Mouse (Mus musculus) layer of hippocampus, adult 9-11 months (tissue): ENCODE measurements around the gene Cacnb1.

Experiments
- DNase-seq: peaks from one replicate; pipeline ENCODE4 v3.0.0; 2022

Gene Cacnb1

DNA sequence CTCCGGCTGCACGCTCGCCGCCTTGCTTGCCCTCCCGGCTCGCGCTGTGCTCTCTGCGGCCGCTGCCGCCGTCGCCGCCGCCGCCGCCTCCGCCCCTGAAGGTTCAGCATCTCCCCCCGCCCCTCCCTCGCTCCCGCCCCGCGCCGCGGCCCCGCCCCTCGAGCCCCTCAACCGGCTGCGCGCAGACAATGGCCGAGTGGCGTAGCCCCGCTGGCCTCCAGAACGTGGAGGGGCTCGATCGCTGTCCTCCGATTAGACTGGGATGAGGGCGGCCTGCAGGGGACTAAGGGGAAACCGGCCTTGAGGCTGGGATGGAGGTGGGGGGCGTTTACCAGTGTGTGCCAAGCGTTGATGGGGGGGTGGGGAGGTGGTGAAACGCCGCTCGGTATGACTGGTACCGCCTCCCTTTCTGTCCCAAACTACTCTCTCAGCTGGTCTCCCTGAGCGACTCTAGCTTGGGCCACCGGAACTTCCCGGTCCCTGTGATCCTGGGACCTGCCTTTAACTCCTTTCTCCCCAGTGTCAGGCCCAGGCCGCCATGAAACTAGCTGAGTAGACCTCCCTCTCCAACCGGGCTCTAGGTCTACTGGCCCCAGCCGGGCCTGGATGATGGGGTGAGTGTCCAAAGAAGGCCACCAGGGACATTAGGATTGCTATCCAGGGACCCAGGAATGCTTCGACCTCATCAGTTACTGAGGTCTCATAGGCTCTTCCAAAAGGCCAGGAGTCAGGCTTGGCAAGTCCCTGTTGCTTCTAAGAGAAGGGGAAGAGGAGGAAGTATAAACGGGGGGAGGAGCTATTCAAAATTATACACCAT, at the start of gene Cacnb1:
Gene Cacnb1, minus strand, starts transcription at position 480 of the 817 bp plus-strand sequence.
- no peak for DNase-seq

DNA sequence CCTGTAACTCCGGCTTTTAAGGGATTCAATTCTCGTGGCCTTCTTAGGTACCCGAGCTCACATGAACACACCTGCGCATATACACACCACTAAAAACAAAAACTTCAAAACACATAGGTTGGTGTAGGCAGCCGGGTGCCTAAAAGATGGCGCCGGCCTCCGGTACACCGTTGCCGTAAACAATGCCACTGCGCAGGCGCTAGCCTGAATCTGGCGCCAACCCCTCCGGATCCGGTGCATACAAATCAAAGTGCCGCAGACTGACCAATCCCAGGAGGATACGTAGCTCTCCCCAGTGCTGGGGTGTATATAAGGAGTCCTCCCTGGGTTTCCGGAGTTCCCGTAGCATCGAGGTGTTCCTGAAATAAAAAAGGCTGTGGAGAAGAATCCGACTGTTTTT, 44.4 kb upstream of the Cacnb1 start:
- DNase-seq = no peak

DNA sequence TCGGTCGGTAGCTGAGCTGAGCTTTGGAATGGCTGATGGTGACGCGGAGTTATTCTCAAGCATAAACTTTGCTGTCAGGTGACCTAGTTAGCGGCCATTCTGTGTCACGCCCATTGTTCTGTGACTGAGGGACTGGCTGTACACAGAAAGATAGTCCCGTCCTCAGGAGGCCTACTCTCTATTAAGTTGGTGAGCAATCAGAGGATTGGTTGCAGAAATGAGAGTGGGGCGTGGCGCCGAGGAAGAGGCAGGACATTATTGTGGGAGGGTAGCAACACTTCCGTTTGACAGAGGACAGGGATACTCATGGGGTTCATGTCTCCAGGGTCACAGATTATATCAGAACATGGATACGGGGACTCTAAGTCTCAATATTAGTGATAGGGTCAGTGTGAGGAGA, 43.4 kb upstream of the Cacnb1 start:
- no peak for DNase-seq

DNA sequence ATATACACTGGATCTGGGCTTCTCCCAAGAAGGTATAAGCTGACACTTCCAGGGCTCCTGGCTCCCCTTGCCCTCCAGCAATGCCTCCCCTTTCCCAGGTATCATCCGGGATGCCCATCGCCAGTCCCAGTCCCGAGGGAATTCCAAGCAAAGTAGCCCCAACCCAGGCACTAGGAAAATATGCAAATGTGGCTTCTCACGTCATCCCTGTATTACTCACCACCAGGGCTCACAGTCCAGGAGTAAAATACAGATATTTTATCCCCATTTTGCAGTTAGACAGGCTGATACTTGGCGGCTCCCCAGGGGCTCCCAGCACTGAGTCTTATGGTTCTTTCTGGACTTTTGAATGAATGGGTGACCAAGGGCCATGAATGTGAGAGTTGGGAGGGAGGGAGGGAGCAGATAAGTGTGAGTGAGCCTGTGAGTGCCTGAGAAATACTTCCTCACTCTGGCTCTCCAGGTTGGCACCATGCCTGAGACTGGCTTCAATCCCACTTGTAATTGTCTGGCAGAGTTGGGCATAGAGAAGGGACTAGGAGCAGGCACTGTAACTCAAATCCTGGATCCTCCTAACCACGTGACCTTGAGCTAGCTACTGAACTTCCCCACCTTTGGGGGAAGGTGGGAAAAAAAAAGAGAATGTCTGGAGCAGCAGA, 39.2 kb upstream of the Cacnb1 start:
- no peak for DNase-seq

DNA sequence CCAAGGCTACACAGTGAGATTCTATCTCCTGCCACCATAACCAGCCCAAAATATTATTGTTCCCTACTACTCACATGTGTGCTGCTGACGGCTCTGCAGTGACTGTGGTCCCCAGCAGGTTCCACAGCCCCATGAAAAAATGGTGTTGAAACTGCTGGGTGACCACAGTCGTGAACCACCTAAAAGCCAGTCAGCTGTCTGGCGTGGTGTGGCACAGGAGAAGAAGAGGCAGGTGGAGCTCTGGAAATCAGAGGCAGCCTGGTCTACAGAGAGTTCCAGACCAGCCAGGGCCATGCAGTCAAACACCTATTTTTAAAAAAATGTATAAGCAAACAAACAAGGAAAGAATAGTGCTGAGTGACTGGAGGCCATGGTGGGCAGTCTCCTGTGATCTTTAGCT, 38.6 kb upstream of the Cacnb1 start:
- no peak for DNase-seq

DNA sequence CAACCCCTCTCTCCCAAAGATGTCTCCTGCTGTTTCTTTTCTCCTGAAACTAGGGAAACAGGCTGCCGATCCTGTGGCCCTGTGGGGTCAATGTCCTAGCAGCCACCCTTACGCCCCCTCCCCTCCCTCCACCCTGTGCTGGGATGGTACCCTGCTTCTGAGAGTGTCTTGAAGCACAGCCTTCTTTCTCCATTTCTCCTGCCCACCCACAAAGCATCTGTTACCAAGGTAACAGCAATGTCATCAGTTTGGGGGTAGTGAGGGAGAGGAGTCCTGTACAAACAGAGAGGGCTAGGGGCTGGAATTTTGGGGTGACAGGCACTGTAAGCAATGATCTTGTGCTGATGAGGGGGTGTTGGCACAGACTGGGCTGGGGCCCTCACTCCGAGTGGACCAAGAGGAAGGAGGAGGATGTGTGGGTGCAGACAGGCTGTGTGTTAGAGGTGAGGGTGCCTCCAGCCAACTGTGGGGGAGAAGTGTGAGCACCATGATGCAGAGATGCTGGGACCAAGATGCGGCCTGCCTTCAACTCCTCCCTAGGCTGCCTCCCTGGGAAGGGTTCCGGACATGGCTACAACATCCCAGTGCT, 37.4 kb upstream of the Cacnb1 start:
- DNase-seq = no peak

DNA sequence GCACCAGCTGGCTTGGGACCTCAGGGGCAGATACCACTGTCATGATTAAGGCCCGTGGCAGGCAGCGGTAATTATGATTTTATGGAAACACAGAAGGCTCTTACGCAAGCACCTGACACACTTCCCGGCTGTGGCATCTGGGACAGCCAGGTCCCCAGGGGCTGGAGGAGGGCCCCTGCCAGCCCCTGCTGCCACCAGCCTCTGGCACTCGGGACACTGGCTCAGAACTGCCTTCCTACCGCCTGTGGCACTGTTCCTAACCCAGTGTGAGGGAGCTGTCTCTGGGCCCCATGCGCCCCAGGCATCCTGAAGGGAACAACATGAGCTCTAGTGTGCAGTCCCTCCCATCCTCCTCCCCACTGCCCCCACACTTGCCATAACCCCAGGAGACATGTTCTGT, 36.8 kb upstream of the Cacnb1 start:
- DNase-seq = no peak

DNA sequence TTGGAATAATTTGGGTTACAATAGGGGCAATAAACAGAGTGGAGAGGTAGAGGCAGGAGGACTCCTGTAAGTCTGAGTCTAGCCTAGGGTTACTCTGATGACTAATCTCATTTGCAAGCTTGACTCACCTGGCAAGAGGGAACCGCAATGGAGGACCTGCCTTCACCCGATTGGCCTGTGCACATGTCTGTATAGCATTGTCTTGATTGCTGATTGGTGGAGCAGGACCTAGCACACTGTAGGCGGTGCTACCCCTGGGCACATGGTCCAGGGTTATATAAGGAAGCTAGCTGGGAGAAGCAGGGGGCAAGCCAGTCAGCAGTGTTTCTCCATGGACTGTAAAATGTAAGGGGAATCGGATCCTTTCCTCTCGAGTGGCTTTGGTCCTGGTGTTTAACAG, 35.2 kb upstream of the Cacnb1 start:
- DNase-seq = no peak

DNA sequence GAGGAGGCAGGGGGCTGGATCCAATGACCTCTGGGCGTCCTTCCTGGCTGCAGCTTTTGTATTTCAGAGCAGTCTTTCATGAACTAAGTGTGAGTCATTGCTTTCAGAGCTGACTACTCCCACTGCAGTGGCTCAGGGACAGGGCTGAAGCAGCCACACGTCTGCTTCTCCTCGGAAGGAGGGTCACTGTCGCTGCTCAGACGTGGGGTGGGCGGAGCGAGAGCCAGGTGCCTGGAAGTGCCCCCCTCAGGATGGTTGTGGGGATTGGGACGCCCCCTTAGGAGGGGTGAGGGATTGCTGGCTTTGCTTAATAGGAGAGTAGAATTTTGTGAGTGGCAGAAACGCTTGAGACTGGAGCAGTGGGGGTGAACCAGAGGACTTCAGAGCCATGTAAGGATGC, 34.6 kb upstream of the Cacnb1 start:
- no peak for DNase-seq

DNA sequence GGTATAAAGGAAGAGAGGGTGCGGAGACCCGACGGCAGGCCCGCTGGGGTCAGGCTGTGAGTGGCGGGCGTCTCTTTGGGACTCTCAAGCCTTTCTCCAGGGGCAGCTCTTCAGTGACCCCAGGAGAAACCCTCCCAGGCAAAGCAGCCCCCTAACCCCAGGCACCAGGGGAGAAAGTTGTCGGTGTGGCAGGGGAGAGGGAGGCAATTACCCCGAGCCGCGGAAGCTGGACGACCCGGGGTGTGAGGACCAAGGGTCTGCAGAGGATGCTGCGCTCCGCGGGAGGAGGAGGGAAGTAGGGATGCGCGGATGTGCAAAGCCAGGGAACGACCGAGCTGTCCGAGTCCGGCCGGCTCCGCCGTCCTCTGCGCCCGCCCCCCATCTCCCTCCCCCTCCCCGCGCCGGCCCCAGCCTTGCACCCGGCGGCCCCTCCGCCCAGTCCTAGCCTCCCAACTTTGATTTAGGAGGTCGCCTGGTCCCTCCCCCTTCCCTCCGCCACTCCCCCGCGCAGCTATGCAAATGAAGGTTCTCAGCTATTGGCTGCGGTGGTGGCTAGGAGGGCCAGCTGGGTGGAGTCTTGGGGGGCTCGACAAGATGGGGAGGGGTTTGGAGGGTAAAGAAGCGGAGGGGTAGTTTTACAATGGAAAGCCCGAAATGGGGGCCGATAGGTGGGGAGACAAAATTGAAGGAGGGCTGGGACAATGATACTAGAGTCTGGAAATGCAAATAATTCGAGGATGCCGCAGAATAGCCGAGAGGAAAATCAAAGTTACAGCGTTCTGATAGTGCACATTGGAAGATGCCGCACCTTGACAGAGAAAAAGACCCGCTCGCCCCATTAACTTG, 30.4 kb upstream of the Cacnb1 start, which contains the start of gene Stac2:
Gene Stac2, minus strand, starts transcription at position 474 of the 846 bp plus-strand sequence.
- no peak for DNase-seq

DNA sequence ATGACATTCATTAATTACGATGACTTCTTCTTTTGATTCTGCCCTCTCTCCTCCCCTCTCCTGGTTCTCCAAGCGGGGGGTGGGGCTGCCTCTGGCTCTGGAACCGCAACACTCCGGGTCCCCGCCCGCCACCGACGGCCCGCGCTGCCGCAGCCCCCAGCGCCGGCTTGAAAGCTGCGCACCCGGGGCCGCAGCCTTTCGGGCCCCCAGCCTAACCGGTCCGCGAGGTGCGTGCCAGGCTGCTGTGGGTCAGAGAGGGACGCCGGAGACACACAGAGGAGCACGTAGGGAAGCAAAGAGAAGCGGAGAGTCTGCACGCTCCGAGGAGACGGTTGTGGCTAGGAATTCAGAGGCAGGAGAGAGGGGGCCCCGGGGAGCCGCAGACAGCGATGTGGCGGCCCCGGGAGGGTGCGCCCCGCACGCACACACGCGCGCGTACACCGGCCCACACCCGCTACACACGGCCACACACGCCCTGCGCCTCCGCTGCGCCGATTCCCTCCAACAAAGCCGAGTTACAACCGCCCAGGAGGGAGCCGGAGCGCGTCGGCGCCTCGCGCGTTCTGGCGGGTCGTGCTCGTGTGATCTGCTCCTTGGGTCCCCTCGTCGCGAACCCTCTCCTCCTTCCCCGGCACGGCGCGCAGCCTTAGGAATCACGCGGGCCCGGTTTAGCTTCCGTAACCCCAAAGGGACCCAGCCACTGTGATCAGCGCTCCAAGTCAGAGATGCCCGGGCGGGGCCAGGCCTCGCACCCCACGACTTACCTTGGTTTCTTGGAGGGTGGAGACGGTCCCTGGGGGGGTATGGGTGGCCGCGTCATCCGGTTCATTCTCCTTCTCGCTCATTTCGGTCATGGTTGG, 29.5 kb upstream of the Cacnb1 start:
- no peak for DNase-seq

DNA sequence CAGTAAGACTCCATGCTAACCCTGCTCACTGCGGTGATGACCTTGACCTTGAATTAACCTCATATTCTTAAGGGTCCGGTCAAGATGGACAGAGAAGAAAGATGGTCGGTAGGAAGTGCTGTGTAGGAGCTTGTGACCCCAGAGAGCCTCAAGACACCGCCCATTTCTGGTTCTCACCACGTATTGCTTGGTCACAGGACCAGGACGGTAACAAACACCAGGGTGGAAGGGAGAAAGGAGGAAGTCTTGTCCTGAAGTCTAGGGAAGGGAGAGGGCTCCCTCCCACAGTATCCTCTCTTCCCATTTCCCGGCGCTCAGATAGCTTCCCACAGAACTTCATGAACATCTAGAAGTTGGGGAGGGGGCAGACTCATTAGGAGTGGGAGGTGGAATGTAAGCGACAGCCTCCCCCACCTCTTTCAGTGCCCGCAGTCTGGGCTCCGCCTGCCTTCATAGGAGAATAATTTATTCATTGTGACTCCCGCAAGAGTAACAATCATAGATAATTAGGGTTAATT, 28.8 kb upstream of the Cacnb1 start:
- no peak for DNase-seq

DNA sequence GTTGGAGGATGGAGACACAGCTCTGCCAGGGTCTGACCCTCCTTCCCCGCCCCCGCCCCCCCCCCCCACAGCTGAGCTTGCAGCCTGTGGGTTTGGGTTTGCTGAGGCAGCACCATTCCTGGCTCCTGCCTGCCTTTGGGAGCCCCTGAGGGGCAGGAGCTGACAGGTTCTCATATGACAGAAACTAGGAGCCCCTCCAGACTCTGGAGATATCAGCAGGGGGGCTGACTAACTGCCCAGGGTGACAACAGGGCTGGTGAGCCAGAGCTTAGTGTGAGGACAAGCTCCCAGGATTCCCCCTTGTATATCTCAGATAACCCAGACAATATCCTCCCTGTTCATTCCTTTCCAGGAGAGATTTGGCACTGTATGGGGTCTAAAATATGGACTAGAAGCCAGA, 28.1 kb upstream of the Cacnb1 start:
- DNase-seq = no peak

DNA sequence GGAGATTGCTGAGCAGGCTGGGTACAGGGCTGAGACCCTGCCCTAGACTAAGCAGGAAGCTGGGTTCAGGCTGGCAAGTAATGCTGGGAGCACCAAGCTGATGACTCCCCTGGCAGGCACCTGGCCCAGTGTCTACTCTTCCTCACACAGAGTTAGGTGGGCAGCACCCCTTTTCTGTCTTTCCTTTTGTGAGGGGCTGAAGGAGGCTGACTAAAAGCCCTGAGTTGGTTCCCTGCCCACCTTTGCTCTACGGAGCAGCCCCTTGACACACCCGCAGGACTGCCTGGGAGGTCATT, 27.6 kb upstream of the Cacnb1 start:
- no peak for DNase-seq

DNA sequence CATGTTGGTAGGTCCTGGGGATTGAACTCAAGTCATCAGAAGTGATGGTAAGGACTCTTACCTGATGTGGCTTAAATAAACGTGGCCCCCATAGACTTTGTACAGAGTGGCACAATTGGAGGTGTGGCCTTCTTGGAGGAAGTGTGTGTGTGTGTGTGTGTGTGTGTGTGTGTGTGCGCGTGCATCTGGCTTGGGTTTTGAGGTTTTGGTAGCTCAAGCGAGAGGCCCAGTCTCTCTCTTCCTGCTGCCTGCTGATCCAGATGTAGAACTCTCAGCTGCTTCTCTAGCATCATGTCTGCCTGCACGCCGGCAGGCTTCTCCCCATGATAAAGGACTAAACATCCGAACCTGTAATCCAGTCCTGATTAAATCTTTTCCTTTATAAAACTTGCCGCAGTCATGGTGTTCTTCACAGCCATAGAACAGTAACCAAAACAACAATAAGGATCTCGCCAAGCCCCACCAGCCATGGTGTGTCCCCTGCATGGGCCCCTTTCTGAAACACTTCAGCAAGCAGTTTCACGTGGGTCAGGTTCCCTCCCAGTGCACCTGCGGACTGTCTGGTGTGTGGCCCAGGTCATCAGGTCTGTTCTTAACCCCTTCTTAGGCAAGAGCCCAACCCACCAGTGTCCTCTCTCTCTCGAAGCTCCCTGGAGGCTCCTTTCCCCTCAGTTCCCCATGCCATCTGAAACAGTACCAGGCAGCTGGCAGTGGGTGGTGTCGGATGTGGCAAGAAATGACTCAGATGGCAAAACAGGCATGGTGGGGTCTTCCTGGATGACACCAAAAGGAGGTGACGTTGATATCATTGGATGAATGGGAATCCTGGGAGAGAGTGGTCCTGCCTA, 27.1 kb upstream of the Cacnb1 start:
- no peak for DNase-seq

DNA sequence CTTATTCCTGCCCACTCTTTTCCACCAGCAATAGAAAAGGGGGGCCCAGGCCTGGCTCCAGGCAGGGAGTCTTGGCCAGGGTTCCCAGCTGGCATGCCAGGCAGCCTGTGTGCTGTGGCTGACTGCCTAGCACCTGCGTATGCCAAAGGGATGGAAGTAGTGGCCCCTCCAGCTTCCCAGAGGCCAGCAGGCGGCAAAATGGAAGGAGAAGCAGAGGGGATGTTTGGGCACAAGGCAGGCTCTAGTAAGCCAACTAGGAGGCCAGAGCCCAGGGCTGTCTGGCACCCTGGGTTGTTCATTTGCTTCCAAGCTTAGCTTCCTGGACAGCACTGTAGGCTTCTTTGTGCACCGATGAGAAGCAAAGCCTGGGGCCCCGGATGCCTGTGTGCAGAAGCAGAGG, 24.9 kb upstream of the Cacnb1 start:
- DNase-seq = no peak

DNA sequence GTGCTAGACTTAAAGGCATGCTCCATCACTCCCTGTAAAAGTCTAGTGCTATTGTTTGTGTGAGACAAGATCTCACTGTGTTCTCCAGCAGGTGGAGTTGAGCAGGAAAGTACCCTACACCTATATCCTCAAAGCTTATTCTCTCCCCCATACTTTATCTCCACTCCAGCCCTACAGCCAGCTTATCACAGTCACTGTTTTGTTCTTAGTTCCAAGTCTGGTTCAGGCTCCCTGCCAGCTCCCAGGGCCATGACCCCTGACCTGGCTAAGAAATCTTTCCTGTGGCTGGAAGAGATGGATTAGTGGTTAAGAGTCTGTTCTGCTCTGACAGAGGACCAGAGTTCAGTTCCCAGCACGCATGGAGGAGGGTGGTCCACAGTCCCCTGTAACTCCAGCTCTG, 23.6 kb upstream of the Cacnb1 start:
- no peak for DNase-seq

DNA sequence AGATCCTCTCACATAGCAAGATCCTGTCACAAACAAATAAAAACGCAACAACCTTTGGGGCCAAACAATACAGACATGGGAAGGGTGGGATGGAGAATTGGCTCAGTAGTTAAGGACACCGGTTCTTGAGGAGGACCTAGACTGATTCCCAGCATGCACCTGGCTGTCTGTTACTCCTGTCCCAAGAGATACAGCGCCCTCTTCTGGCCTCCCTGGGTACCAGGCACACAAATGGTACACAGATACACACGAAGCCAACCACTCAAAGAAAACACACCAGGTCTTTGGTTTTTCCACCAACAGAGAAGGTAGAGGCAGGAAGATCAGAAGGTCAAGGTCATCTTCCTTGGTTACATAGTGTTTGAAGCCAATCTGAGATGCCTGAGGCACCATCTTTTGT, 22.8 kb upstream of the Cacnb1 start:
- no peak for DNase-seq

DNA sequence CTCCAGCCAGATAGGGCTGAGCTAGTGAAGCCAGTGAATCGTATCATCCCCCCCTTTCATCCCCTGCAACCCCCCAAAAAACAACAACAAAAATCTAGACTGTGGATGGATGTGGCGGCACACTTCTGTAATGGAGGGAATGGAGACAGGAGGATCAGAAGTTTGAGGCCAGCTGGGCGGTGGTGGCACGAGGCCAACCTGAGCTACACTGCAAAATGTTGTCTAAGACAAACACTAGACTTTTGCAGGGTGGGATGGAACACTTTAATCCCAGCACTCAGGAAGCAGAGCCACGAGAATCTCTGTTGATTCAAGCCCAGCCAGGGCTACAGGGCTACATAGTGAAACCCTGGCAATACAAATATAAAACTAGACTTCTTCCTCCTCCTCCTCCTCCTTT, 21.2 kb upstream of the Cacnb1 start:
- DNase-seq = no peak

DNA sequence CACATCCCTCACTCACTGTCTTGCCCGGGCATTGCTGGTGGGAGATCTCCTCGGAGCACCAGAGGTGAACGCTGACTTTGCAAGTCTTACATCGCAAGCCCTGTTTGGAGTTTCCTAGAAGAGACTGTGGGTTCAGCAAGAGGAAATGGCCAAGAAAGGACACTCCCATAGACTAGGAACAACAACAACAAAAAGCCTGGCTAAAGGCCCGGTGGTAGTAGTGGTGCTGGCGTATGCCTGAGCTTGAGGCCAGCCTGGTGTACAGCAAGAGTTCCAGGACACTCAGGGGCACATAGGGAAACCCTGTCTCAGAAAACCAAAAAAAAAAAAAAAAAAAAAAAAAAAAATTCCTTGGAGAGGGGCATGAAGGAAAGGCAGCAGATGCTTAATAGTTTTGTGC, 19.9 kb upstream of the Cacnb1 start:
- no peak for DNase-seq

DNA sequence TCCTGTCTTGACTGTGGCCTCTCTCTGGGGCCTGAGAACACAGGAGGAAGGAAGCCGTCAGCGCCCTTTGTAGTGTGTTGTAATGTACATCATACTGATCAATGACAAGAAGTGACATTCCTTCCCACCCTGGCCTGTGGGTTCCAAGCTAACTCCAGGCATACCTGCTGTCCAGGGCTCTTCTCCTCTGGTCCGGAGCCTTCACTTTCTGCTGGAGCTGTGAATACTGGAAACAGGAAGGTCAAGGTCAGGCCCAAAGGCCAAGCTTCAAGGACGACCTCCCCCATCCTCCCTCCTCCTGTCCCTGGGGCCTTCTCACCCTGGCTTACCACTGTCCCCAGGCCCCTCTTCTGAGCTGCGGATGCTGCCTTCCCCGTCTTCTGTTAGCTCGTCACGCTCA, 18.1 kb upstream of the Cacnb1 start:
- no peak for DNase-seq
